Mouse (Mus musculus): ENCODE results near the gene Dync1li1. TPM values are rescaled to one million over a fixed set of nuclear protein-coding genes. Genes with fewer than 3 reads are reported as not detected.

Gene Dync1li1
- total and polyA plus RNA-seq, 3 experiments, result 35.2 to 40.0 TPM; not detected in 1

GRCm38 (mm10) chr9:114671946-114672345 is 16.6 kb upstream of the Dync1li1 start:
- DNase-seq (ENCODE audit: low read depth, low spot score), result no peak
- Histone ChIP-seq H3K4me3 (ENCODE audit: control insufficient read depth in 1 of 2, insufficient read depth in 1 of 2, low read depth in 2 of 2, low read length in 2 of 2) (no peak overlapping the region), H3K27me3 (ENCODE audit: control insufficient read depth in 1 of 2, insufficient read depth in 2 of 2, low read length in 2 of 2) (no peaks in the 10 kb centered on the region; a peak in 1 of 4 replicates), H3K36me3 (ENCODE audit: control insufficient read depth in 1 of 2, insufficient read depth in 2 of 2, low read length in 2 of 2) (no peaks in the 10 kb centered on the region), H3K27ac (ENCODE audit: control insufficient read depth, low read depth, low read length) (no peak overlapping the region), H3K9me3 (replicated peaks; ENCODE audit: insufficient read depth, low read length) (no peaks in the 10 kb centered on the region), H3K79me2 (ENCODE audit: control insufficient read depth, insufficient read depth, low read length, poor library complexity) (no peaks in the 10 kb centered on the region), H3K4me1 (ENCODE audit: control insufficient read depth in 1 of 2, insufficient read depth in 2 of 2, low read length in 2 of 2) (no peaks in the 10 kb centered on the region), H3K9ac (ENCODE audit: control insufficient read depth, low read depth, low read length, poor library complexity, severe bottlenecking) (no peak overlapping the region)
- TF ChIP-seq RAD21 (IDR thresholded peaks at IDR 0.05; ENCODE audit: low read depth, low read length), result no peak
- no peak for TF ChIP-seq ZC3H11A (IDR thresholded peaks at IDR 0.05; ENCODE audit: low read depth, low read length)
- no peak for TF ChIP-seq ZNF384 (IDR thresholded peaks at IDR 0.05; ENCODE audit: low read depth, low read length)
- no peak for TF ChIP-seq MEF2A (IDR thresholded peaks at IDR 0.05; ENCODE audit: extremely low read depth, insufficient replicate concordance, low read depth, low read length, poor library complexity, severe bottlenecking)
- TF ChIP-seq UBTF (IDR thresholded peaks at IDR 0.05; ENCODE audit: borderline replicate concordance, insufficient read depth, low read depth, low read length), result no peak
- no peak for TF ChIP-seq TBP (IDR thresholded peaks at IDR 0.05; ENCODE audit: low read depth, low read length)
- no peak for TF ChIP-seq HCFC1 (IDR thresholded peaks at IDR 0.05; ENCODE audit: low read depth, low read length)
- no peak for TF ChIP-seq ELF1 (IDR thresholded peaks at IDR 0.05; ENCODE audit: low read depth, low read length)
- no peak for TF ChIP-seq CHD1 (IDR thresholded peaks at IDR 0.05; ENCODE audit: low read depth, low read length)
- no peak for TF ChIP-seq NELFE (IDR thresholded peaks at IDR 0.05; ENCODE audit: low read depth, low read length)
- TF ChIP-seq POLR2A (IDR thresholded peaks at IDR 0.05; ENCODE audit: control insufficient read depth in 1 of 2, insufficient read depth in 1 of 2, low read depth in 1 of 2, low read length in 2 of 2, poor library complexity in 1 of 2), result no peak
- TF ChIP-seq MYB (IDR thresholded peaks at IDR 0.05; ENCODE audit: low read depth, low read length), result no peak
- no peak for TF ChIP-seq GATA1 (IDR thresholded peaks at IDR 0.05; ENCODE audit: low read depth, low read length)
- TF ChIP-seq MXI1 (IDR thresholded peaks at IDR 0.05; ENCODE audit: low read depth, low read length), result no peak

GRCm38 (mm10) chr9:114672703-114673561 is 15.7 kb upstream of the Dync1li1 start:
- no peak for TF ChIP-seq MAZ (IDR thresholded peaks at IDR 0.05; ENCODE audit: low read depth, low read length)
- no peak for TF ChIP-seq MEF2A (IDR thresholded peaks at IDR 0.05; ENCODE audit: extremely low read depth, insufficient replicate concordance, low read depth, low read length, poor library complexity, severe bottlenecking)
- TF ChIP-seq ETS1 (IDR thresholded peaks at IDR 0.05; ENCODE audit: low read depth, low read length), result no peak
- TF ChIP-seq RAD21 (IDR thresholded peaks at IDR 0.05; ENCODE audit: low read depth, low read length), result no peak
- no peak overlapping the region for H3K27ac ChIP-seq (ENCODE audit: control insufficient read depth, low read depth, low read length)
- DNase-seq (ENCODE audit: low read depth, low spot score), result no peak
- no peaks in the 10 kb centered on the region for H3K4me1 ChIP-seq (ENCODE audit: control insufficient read depth in 1 of 2, insufficient read depth in 2 of 2, low read length in 2 of 2)
- H3K79me2 ChIP-seq (ENCODE audit: control insufficient read depth, insufficient read depth, low read length, poor library complexity), result no peaks in the 10 kb centered on the region
- no peak overlapping the region for H3K9ac ChIP-seq (ENCODE audit: control insufficient read depth, low read depth, low read length, poor library complexity, severe bottlenecking)
- H3K9me3 ChIP-seq (replicated peaks; ENCODE audit: insufficient read depth, low read length), result no peaks in the 10 kb centered on the region
- no peak overlapping the region for H3K4me3 ChIP-seq (ENCODE audit: control insufficient read depth in 1 of 2, insufficient read depth in 1 of 2, low read depth in 2 of 2, low read length in 2 of 2)
- no peaks in the 10 kb centered on the region for H3K36me3 ChIP-seq (ENCODE audit: control insufficient read depth in 1 of 2, insufficient read depth in 2 of 2, low read length in 2 of 2)
- no peaks in the 10 kb centered on the region; a peak in 2 of 4 replicates for H3K27me3 ChIP-seq (ENCODE audit: control insufficient read depth in 1 of 2, insufficient read depth in 2 of 2, low read length in 2 of 2)

All from MEL (cell line).